Mouse (Mus musculus): ENCODE data around the gene Gm10944.

Gm10944 gene

GRCm38 (mm10) chr10:10681048-10681447 is at the start of gene Gm10944:
TSS of gene Gm10944 (plus strand) at chr10:10681348.
- DNase-seq (ENCODE audit: low spot score in 2 of 2), result no peak

- DNase-seq (ENCODE audit: low spot score in 2 of 2), result no peak
These were observed 25.2 kb upstream of the Gm10944 start for GRCm38 (mm10) chr10:10655991-10656390.

GRCm38 (mm10) chr10:10656621-10657020 is 24.5 kb upstream of the Gm10944 start:
- no peak for DNase-seq (ENCODE audit: low spot score in 2 of 2)

GRCm38 (mm10) chr10:10659161-10659560 is 22.0 kb upstream of the Gm10944 start:
- DNase-seq (ENCODE audit: low spot score in 2 of 2), result no peak

GRCm38 (mm10) chr10:10659976-10660375 is 21.2 kb upstream of the Gm10944 start:
- DNase-seq (ENCODE audit: low spot score in 2 of 2), result no peak

GRCm38 (mm10) chr10:10688907-10689667 is 7.9 kb downstream of the Gm10944 start:
- no peak for DNase-seq (ENCODE audit: low spot score in 2 of 2)

GRCm38 (mm10) chr10:10689668-10690223 is 8.6 kb downstream of the Gm10944 start:
- no peak for DNase-seq (ENCODE audit: low spot score in 2 of 2)

- no peak for DNase-seq (ENCODE audit: low spot score in 2 of 2)
These were observed 16.3 kb downstream of the Gm10944 start for GRCm38 (mm10) chr10:10697497-10697896.

- DNase-seq (ENCODE audit: low spot score in 2 of 2), result no peak
These were observed 19.8 kb downstream of the Gm10944 start for GRCm38 (mm10) chr10:10700903-10701302.

GRCm38 (mm10) chr10:10701326-10701725 is 20.2 kb downstream of the Gm10944 start:
- DNase-seq (ENCODE audit: low spot score in 2 of 2), result no peak

- no peak for DNase-seq (ENCODE audit: low spot score in 2 of 2)
These were observed 26.9 kb downstream of the Gm10944 start for GRCm38 (mm10) chr10:10708031-10708430.

- DNase-seq (ENCODE audit: low spot score in 2 of 2), result no peak
These were observed 29.2 kb downstream of the Gm10944 start for GRCm38 (mm10) chr10:10710359-10710758.

GRCm38 (mm10) chr10:10710837-10711236 is 29.7 kb downstream of the Gm10944 start:
- no peak for DNase-seq (ENCODE audit: low spot score in 2 of 2)

- no peak for DNase-seq (ENCODE audit: low spot score in 2 of 2)
These were observed 45.4 kb downstream of the Gm10944 start for GRCm38 (mm10) chr10:10726501-10726900.

Measured in spleen, postnatal 10 days (tissue).